Mouse (Mus musculus): ENCODE data around the gene Itga3.
A peak's percentile ranks its signal among the peaks of the same experiment; 100 is the strongest.

The Itga3 gene

GRCm38 (mm10) chr11:95096608-95097373 lies 20.2 kb upstream of the Itga3 start:
- no peak for DNase-seq (ENCODE audit: low spot score in 2 of 2)

GRCm38 (mm10) chr11:95095596-95095995 lies 19.0 kb upstream of the Itga3 start:
- DNase-seq (ENCODE audit: low spot score in 2 of 2) = no peak

GRCm38 (mm10) chr11:95093077-95093476 lies 16.5 kb upstream of the Itga3 start:
- no peak for DNase-seq (ENCODE audit: low spot score in 2 of 2)

- DNase-seq (ENCODE audit: low spot score in 2 of 2) = no peak
Observed at GRCm38 (mm10) chr11:95088857-95089779, 12.5 kb upstream of the Itga3 start.

- DNase-seq (ENCODE audit: low spot score in 2 of 2) = no peak
Observed at GRCm38 (mm10) chr11:95088286-95088685, 11.7 kb upstream of the Itga3 start.

- DNase-seq (ENCODE audit: low spot score in 2 of 2) = no peak
Observed at GRCm38 (mm10) chr11:95087301-95088228, 11.0 kb upstream of the Itga3 start.

- no peak for DNase-seq (ENCODE audit: low spot score in 2 of 2)
Observed at GRCm38 (mm10) chr11:95086229-95086628, 9.6 kb upstream of the Itga3 start.

- no peak for DNase-seq (ENCODE audit: low spot score in 2 of 2)
Observed at GRCm38 (mm10) chr11:95085710-95086109, 9.1 kb upstream of the Itga3 start.

GRCm38 (mm10) chr11:95084811-95085382 lies 8.3 kb upstream of the Itga3 start:
- DNase-seq (ENCODE audit: low spot score in 2 of 2) = no peak

- no peak for DNase-seq (ENCODE audit: low spot score in 2 of 2)
Observed at GRCm38 (mm10) chr11:95084175-95084574, 7.6 kb upstream of the Itga3 start.

GRCm38 (mm10) chr11:95082896-95083295 lies 6.3 kb upstream of the Itga3 start:
- no peak for DNase-seq (ENCODE audit: low spot score in 2 of 2)

- no peak for DNase-seq (ENCODE audit: low spot score in 2 of 2)
Observed at GRCm38 (mm10) chr11:95080783-95081182, 4.2 kb upstream of the Itga3 start.

GRCm38 (mm10) chr11:95079256-95079875 lies 2.8 kb upstream of the Itga3 start:
- no peak for DNase-seq (ENCODE audit: low spot score in 2 of 2)

- DNase-seq (ENCODE audit: low spot score in 2 of 2) = no peak
Observed at GRCm38 (mm10) chr11:95077956-95078355, 1.4 kb upstream of the Itga3 start.

GRCm38 (mm10) chr11:95076041-95076535 lies 513 bp downstream of the Itga3 start:
- DNase-seq (ENCODE audit: low spot score in 2 of 2) = peak in 1 of 2 experiments; percentile 52

- no peak for DNase-seq (ENCODE audit: low spot score in 2 of 2)
Observed at GRCm38 (mm10) chr11:95075197-95076040, 1.2 kb downstream of the Itga3 start.

- DNase-seq (ENCODE audit: low spot score in 2 of 2) = no peak
Observed at GRCm38 (mm10) chr11:95074694-95075093, 1.9 kb downstream of the Itga3 start.

GRCm38 (mm10) chr11:95073835-95074234 lies 2.8 kb downstream of the Itga3 start:
- no peak for DNase-seq (ENCODE audit: low spot score in 2 of 2)

- DNase-seq (ENCODE audit: low spot score in 2 of 2) = no peak
Observed at GRCm38 (mm10) chr11:95072804-95073203, 3.8 kb downstream of the Itga3 start.

- DNase-seq (ENCODE audit: low spot score in 2 of 2) = no peak
Observed at GRCm38 (mm10) chr11:95072136-95072535, 4.5 kb downstream of the Itga3 start.
